Mouse (Mus musculus) brown adipose tissue, adult 24 weeks (tissue): ENCODE results near the gene Odr4. TPM values are rescaled to one million over a fixed set of nuclear protein-coding genes. Genes with fewer than 3 reads are reported as not detected.

ENCODE experiments used
- H3K27ac ChIP-seq: fragments of 200-500 bp; replicated peaks from 2 replicates; pipeline ENCODE4 v1.5.1; 2012; ENCODE audit warnings: low read depth, mild to moderate bottlenecking, low read length
- H3K4me1 ChIP-seq: fragments of 200-500 bp; 2 replicates; pipeline ENCODE4 v1.6.1; 2012; ENCODE audit warnings: low read length, mixed read lengths; ENCODE audit not compliant: control insufficient read depth, insufficient read depth, insufficient read length
- H3K4me3 ChIP-seq: fragments of 200-500 bp; 2 replicates; pipeline ENCODE4 v1.5.1; 2012; ENCODE audit warnings: low read depth, mild to moderate bottlenecking, low read length, moderate library complexity; ENCODE audit not compliant: insufficient read depth
- polyA plus RNA-seq: library from polyadenylated mRNA; stranded (reverse); fragments of >200 nt; gene quantifications from 2 replicates; pipeline ENCODE4 v1.2.4, GENCODE M21; 2012; ENCODE audit not compliant: missing spikeins, insufficient read depth, insufficient read length

Gene Odr4
- polyA plus RNA-seq, 1 experiment: 56.4 TPM

GRCm38 (mm10) chr1:150387572-150387971 lies 5.3 kb downstream of the Odr4 start:
- H3K4me3 ChIP-seq: no peak overlapping the region
- H3K4me1 ChIP-seq: peaks cover 2% of the 10 kb centered on the region; the same call in 1 of the 2 replicates

GRCm38 (mm10) chr1:150384138-150384537 lies 8.7 kb downstream of the Odr4 start:
- H3K4me1 ChIP-seq: no peaks in the 10 kb centered on the region
- no peak overlapping the region for H3K4me3 ChIP-seq
- H3K27ac ChIP-seq: no peak overlapping the region

More at GRCm38 (mm10) chr1:150387572-150387971, 5.3 kb downstream of the Odr4 start:
- H3K27ac ChIP-seq: no peak overlapping the region

GRCm38 (mm10) chr1:150374247-150374646 lies 18.6 kb downstream of the Odr4 start:
- H3K4me1 ChIP-seq: no peaks in the 10 kb centered on the region
- no peak overlapping the region for H3K27ac ChIP-seq
- H3K4me3 ChIP-seq: no peak overlapping the region

GRCm38 (mm10) chr1:150372895-150373294 lies 20.0 kb downstream of the Odr4 start:
- no peaks in the 10 kb centered on the region for H3K4me1 ChIP-seq
- no peak overlapping the region for H3K4me3 ChIP-seq
- no peak overlapping the region for H3K27ac ChIP-seq

- Histone ChIP-seq H3K27ac (no peak overlapping the region), H3K4me1 (no peaks in the 10 kb centered on the region), H3K4me3 (no peak overlapping the region)
Observed at GRCm38 (mm10) chr1:150360864-150361263, 32.0 kb downstream of the Odr4 start.

- H3K27ac ChIP-seq: no peak overlapping the region
- no peak overlapping the region for H3K4me3 ChIP-seq
- H3K4me1 ChIP-seq: no peaks in the 10 kb centered on the region
Observed at GRCm38 (mm10) chr1:150335111-150335510, 57.8 kb downstream of the Odr4 start.

- Histone ChIP-seq H3K4me1 (no peaks in the 10 kb centered on the region), H3K27ac (no peak within 1 kb of the TSS), H3K4me3 (no peak within 1 kb of the TSS)
Observed at GRCm38 (mm10) chr1:150319205-150319604, 73.7 kb downstream of the Odr4 start, which contains the start of gene Pdc. Gene Pdc (plus strand): TSS chr1:150319417.

Other genes starting within 250 kb of the Odr4 start
- gene Pdc, start 73.7 kb downstream of the Odr4 start, polyA plus RNA-seq: not detected in 2 replicates
- 59.4 and 70.2 TPM in 2 replicates for gene Tpr, start 242 bp downstream of the Odr4 start, polyA plus RNA-seq
- 2.0 and 2.2 TPM in 2 replicates for gene Prg4, start 73.1 kb upstream of the Odr4 start, polyA plus RNA-seq